Mouse (Mus musculus): ENCODE data around the gene Ypel2.

DNA sequence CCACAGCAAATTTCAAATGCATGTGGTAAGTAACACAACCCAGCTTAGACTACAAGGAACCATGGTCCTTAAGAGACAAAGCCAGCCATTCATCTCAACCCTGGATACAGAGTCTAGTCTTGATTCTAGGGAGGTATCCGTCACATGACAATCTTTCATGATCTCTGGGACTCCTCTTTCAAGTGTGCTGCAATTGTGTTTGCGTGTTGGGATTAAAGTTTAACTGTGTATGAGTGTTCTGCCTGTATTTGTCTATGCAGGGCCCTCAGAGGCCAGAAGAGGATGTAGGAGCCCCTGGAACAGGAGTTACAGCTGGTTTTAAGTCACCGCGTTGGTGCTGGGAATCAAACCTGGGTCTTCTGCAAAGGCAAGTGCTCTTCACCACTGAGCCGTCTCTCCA is 16.3 kb downstream of the Ypel2 start:
- TF ChIP-seq POLR2A (IDR thresholded peaks at IDR 0.05; ENCODE audit: low read depth, low read length) (no peak), CTCF (IDR thresholded peaks at IDR 0.05; ENCODE audit: borderline replicate concordance, insufficient read depth, low read length) (no peak)
